Mouse (Mus musculus) heart, embryonic 12.5 days (tissue): ENCODE measurements around the gene Sema3a. TPM values are rescaled to one million over a fixed set of nuclear protein-coding genes. Genes with fewer than 3 reads are reported as not detected.

Experiments used
- ATAC-seq: fragments of 200-750 bp; cut with Nextera tagmentation; 2 replicates; pipeline ENCODE4 v1.8.0; 2017; ENCODE audit warnings: moderate TSS enrichment, moderate library complexity; ENCODE audit not compliant: insufficient number of reproducible peaks, low FRiP score
- H3K27ac ChIP-seq: fragments of 300-500 bp; sonication (generic); 2 replicates; pipeline ENCODE4 v1.5.1; 2016; ENCODE audit warnings: mild to moderate bottlenecking, moderate library complexity; ENCODE audit not compliant: poor library complexity, severe bottlenecking
- H3K27me3 ChIP-seq: fragments of 300-500 bp; sonication (generic); replicated peaks from 2 replicates; pipeline ENCODE4 v1.6.1; 2016; ENCODE audit warnings: mild to moderate bottlenecking, moderate library complexity
- H3K36me3 ChIP-seq: fragments of 300-500 bp; sonication (generic); 2 replicates; pipeline ENCODE4 v1.6.1; 2016; ENCODE audit warnings: mild to moderate bottlenecking, moderate library complexity
- H3K4me1 ChIP-seq: fragments of 300-500 bp; sonication (generic); replicated peaks from 2 replicates; pipeline ENCODE4 v1.6.1; 2016; ENCODE audit warnings: mild to moderate bottlenecking
- H3K4me2 ChIP-seq: fragments of 300-500 bp; sonication (generic); 2 replicates; pipeline ENCODE4 v1.6.1; 2016; ENCODE audit warnings: mild to moderate bottlenecking, moderate library complexity
- H3K4me3 ChIP-seq: fragments of 300-500 bp; sonication (generic); 2 replicates; pipeline ENCODE4 v1.5.1; 2016; ENCODE audit warnings: mild to moderate bottlenecking
- H3K9ac ChIP-seq: fragments of 300-500 bp; sonication (generic); 2 replicates; pipeline ENCODE4 v1.6.1; 2016; ENCODE audit warnings: mild to moderate bottlenecking, moderate library complexity
- H3K9me3 ChIP-seq: fragments of 300-500 bp; sonication (generic); replicated peaks from 2 replicates; pipeline ENCODE4 v1.6.1; 2016; ENCODE audit warnings: mild to moderate bottlenecking, moderate library complexity
- WGBS: fragments of 180-500 bp; shearing (Covaris S2); methylation state at CpG from one replicate; pipeline ENCODE4 v1.1.7; 2016; 5-methylcytosine and 5-hydroxymethylcytosine counted together
- polyA plus RNA-seq: library from polyadenylated mRNA; unstranded; fragments of >200 nt; fragmentation: Nextera tagmentation; extraction: Ambion mirVana; gene quantifications from 2 replicates; pipeline ENCODE4 v1.2.1, GENCODE M21; 2016

Gene Sema3a
- polyA plus RNA-seq: 21.9 and 24.9 TPM in 2 replicates

GRCm38 (mm10) chr5:13125241-13125692, at the start of gene Sema3a:
Gene Sema3a (plus strand): TSS chr5:13125414.
- Histone ChIP-seq H3K4me3 (no peak within 1 kb of the TSS), H3K9me3 (no peaks in the 10 kb centered on the region), H3K9ac (no peak within 1 kb of the TSS), H3K27ac (no peak within 1 kb of the TSS), H3K4me2 (no peak within 1 kb of the TSS), H3K4me1 (no peaks in the 10 kb centered on the region), H3K27me3 (no peaks in the 10 kb centered on the region), H3K36me3 (no peaks in the 10 kb centered on the region)
- 61% methylated on average over 13 of the region's 13 CpGs for WGBS
- ATAC-seq: no peak

GRCm38 (mm10) chr5:13084777-13085439, 40.3 kb upstream of the Sema3a start:
- H3K27ac ChIP-seq: no peak overlapping the region
- H3K9me3 ChIP-seq: no peaks in the 10 kb centered on the region
- no peak for ATAC-seq
- 84% methylated on average over 6 of the region's 6 CpGs for WGBS
- no peaks in the 10 kb centered on the region for H3K27me3 ChIP-seq
- H3K4me3 ChIP-seq: no peak overlapping the region
- H3K36me3 ChIP-seq: no peaks in the 10 kb centered on the region
- no peaks in the 10 kb centered on the region for H3K4me1 ChIP-seq
- no peak overlapping the region for H3K9ac ChIP-seq
- H3K4me2 ChIP-seq: no peak overlapping the region

- H3K27me3 ChIP-seq: no peaks in the 10 kb centered on the region
- H3K9ac ChIP-seq: no peak overlapping the region
- no peak overlapping the region for H3K4me3 ChIP-seq
- no peak overlapping the region for H3K27ac ChIP-seq
- whole genome bisulfite sequencing: 88% methylated on average over 1 of the region's 1 CpGs
- no peaks in the 10 kb centered on the region for H3K36me3 ChIP-seq
- H3K4me1 ChIP-seq: no peaks in the 10 kb centered on the region
- ATAC-seq: no peak
- no peaks in the 10 kb centered on the region for H3K9me3 ChIP-seq
- H3K4me2 ChIP-seq: no peak overlapping the region
Measured at GRCm38 (mm10) chr5:13090431-13090830, 34.8 kb upstream of the Sema3a start.

GRCm38 (mm10) chr5:13109522-13109921, 15.7 kb upstream of the Sema3a start:
- Histone ChIP-seq H3K27me3 (no peaks in the 10 kb centered on the region), H3K9me3 (no peaks in the 10 kb centered on the region), H3K27ac (no peak overlapping the region), H3K4me1 (no peaks in the 10 kb centered on the region), H3K4me2 (no peak overlapping the region), H3K9ac (no peak overlapping the region), H3K4me3 (no peak overlapping the region), H3K36me3 (no peaks in the 10 kb centered on the region)
- WGBS: 66% methylated on average over 2 of the region's 2 CpGs
- no peak for ATAC-seq

- no peaks in the 10 kb centered on the region for H3K4me1 ChIP-seq
- H3K27me3 ChIP-seq: no peaks in the 10 kb centered on the region
- H3K9me3 ChIP-seq: no peaks in the 10 kb centered on the region
- H3K27ac ChIP-seq: no peak overlapping the region
- H3K36me3 ChIP-seq: no peaks in the 10 kb centered on the region
- 77% methylated on average over 8 of the region's 8 CpGs for WGBS
- no peak for ATAC-seq
- H3K4me3 ChIP-seq: no peak overlapping the region
- no peak overlapping the region for H3K4me2 ChIP-seq
- no peak overlapping the region for H3K9ac ChIP-seq
Measured at GRCm38 (mm10) chr5:13117236-13117635, 8.0 kb upstream of the Sema3a start.

- H3K27ac ChIP-seq: no peak overlapping the region
- no peaks in the 10 kb centered on the region for H3K27me3 ChIP-seq
- no peaks in the 10 kb centered on the region for H3K9me3 ChIP-seq
- no peak overlapping the region for H3K9ac ChIP-seq
- H3K36me3 ChIP-seq: no peaks in the 10 kb centered on the region
- WGBS: 72% methylated on average over 9 of the region's 9 CpGs
- no peak for ATAC-seq
- H3K4me3 ChIP-seq: no peak overlapping the region
- H3K4me2 ChIP-seq: no peak overlapping the region
- H3K4me1 ChIP-seq: no peaks in the 10 kb centered on the region
Measured at GRCm38 (mm10) chr5:13125757-13126156, 543 bp downstream of the Sema3a start.

- Histone ChIP-seq H3K9me3 (no peaks in the 10 kb centered on the region), H3K27ac (no peak overlapping the region), H3K36me3 (no peaks in the 10 kb centered on the region), H3K9ac (no peak overlapping the region), H3K4me1 (no peaks in the 10 kb centered on the region), H3K4me2 (no peak overlapping the region), H3K4me3 (no peak overlapping the region), H3K27me3 (no peaks in the 10 kb centered on the region)
- ATAC-seq: no peak
- WGBS: 60% methylated on average over 4 of the region's 4 CpGs
Measured at GRCm38 (mm10) chr5:13126196-13126595, 982 bp downstream of the Sema3a start.

- Histone ChIP-seq H3K36me3 (no peaks in the 10 kb centered on the region), H3K4me1 (no peaks in the 10 kb centered on the region), H3K9ac (no peak overlapping the region), H3K9me3 (no peaks in the 10 kb centered on the region), H3K27me3 (no peaks in the 10 kb centered on the region), H3K27ac (no peak overlapping the region), H3K4me3 (no peak overlapping the region), H3K4me2 (no peak overlapping the region)
- WGBS: 79% methylated on average over 3 of the region's 3 CpGs
- ATAC-seq: no peak
Measured at GRCm38 (mm10) chr5:13127121-13127520, 1.9 kb downstream of the Sema3a start.

GRCm38 (mm10) chr5:13144733-13145457, 19.7 kb downstream of the Sema3a start:
- Histone ChIP-seq H3K27ac (no peak overlapping the region), H3K27me3 (no peaks in the 10 kb centered on the region), H3K36me3 (no peaks in the 10 kb centered on the region), H3K9ac (no peak overlapping the region), H3K9me3 (no peaks in the 10 kb centered on the region), H3K4me2 (no peak overlapping the region), H3K4me1 (0 out of 2 replicates have a peak, but pooled peaks cover 3% of the 10 kb centered on the region), H3K4me3 (no peak overlapping the region)
- no peak for ATAC-seq
- 71% methylated on average over 7 of the region's 7 CpGs for WGBS

GRCm38 (mm10) chr5:13149909-13150308, 24.7 kb downstream of the Sema3a start:
- no peak overlapping the region for H3K9ac ChIP-seq
- H3K4me3 ChIP-seq: no peak overlapping the region
- H3K4me2 ChIP-seq: no peak overlapping the region
- no peaks in the 10 kb centered on the region for H3K27me3 ChIP-seq
- no peaks in the 10 kb centered on the region for H3K36me3 ChIP-seq
- no peaks in the 10 kb centered on the region for H3K4me1 ChIP-seq
- H3K27ac ChIP-seq: no peak overlapping the region
- no peak for ATAC-seq
- WGBS: 77% methylated on average over 5 of the region's 5 CpGs
- H3K9me3 ChIP-seq: no peaks in the 10 kb centered on the region

GRCm38 (mm10) chr5:13151002-13151401, 25.8 kb downstream of the Sema3a start:
- Histone ChIP-seq H3K4me3 (no peak overlapping the region), H3K9me3 (no peaks in the 10 kb centered on the region), H3K4me2 (no peak overlapping the region), H3K4me1 (no peaks in the 10 kb centered on the region), H3K27me3 (no peaks in the 10 kb centered on the region), H3K36me3 (no peaks in the 10 kb centered on the region), H3K9ac (no peak overlapping the region), H3K27ac (no peak overlapping the region)
- 72% methylated on average over 2 of the region's 2 CpGs for WGBS
- no peak for ATAC-seq
